Mouse (Mus musculus) brain, embryonic 14.5 days (tissue): ENCODE data around the gene Sulf2. TPM values are rescaled to one million over a fixed set of nuclear protein-coding genes. Genes with fewer than 3 reads are reported as not detected.

Experiments used
- DNase-seq: peaks from one replicate; pipeline ENCODE4 v3.0.0-alpha.2; 2011; ENCODE audit warnings: low read depth
- CTCF ChIP-seq: fragments of 200-500 bp; IDR thresholded peaks from 2 replicates; pipeline ENCODE4 v1.5.1; 2012; ENCODE audit warnings: inconsistent platforms, mild to moderate bottlenecking, moderate library complexity, borderline replicate concordance; ENCODE audit not compliant: insufficient read depth, insufficient read length; ENCODE audit errors: extremely low read depth
- POLR2A ChIP-seq: fragments of 200-500 bp; IDR thresholded peaks from 2 replicates; pipeline ENCODE4 v1.6.1; 2012; ENCODE audit warnings: mild to moderate bottlenecking, inconsistent platforms, borderline replicate concordance; ENCODE audit not compliant: poor library complexity, insufficient read depth, insufficient read length, severe bottlenecking; ENCODE audit errors: extremely low read depth
- polyA plus RNA-seq: library from polyadenylated mRNA; depleted of rRNA; stranded (reverse); fragments of >200 nt; gene quantifications from 2 replicates; pipeline ENCODE4 v1.2.3, GENCODE M21; 2012

The Sulf2 gene
- polyA plus RNA-seq, 1 experiment: 170 TPM

- TF ChIP-seq CTCF: no peak
- no peak for TF ChIP-seq POLR2A
- peak; percentile 40 for DNase-seq
Measured at GRCm38 (mm10) chr2:166153891-166154711, 1.4 kb downstream of the Sulf2 start.

- TF ChIP-seq CTCF: no peak
- TF ChIP-seq POLR2A: no peak
- no peak for DNase-seq
Measured at GRCm38 (mm10) chr2:166153399-166153793, 2.1 kb downstream of the Sulf2 start.

- no peak for DNase-seq
- TF ChIP-seq POLR2A (no peak), CTCF (no peak)
Measured at GRCm38 (mm10) chr2:166152734-166153398, 2.6 kb downstream of the Sulf2 start.

- TF ChIP-seq POLR2A: no peak
- peak; percentile 53 for TF ChIP-seq CTCF
- peak; percentile 93 for DNase-seq
Measured at GRCm38 (mm10) chr2:166151510-166152473, 3.7 kb downstream of the Sulf2 start.

- TF ChIP-seq POLR2A (no peak), CTCF (no peak)
- no peak for DNase-seq
Measured at GRCm38 (mm10) chr2:166150584-166150983, 4.9 kb downstream of the Sulf2 start.

- DNase-seq: no peak
- TF ChIP-seq CTCF: no peak
- no peak for TF ChIP-seq POLR2A
Measured at GRCm38 (mm10) chr2:166149482-166149881, 6.0 kb downstream of the Sulf2 start.

- no peak for TF ChIP-seq CTCF
- TF ChIP-seq POLR2A: no peak
- DNase-seq: no peak
Measured at GRCm38 (mm10) chr2:166148672-166149332, 6.7 kb downstream of the Sulf2 start.

- no peak for DNase-seq
- TF ChIP-seq CTCF: no peak
- no peak for TF ChIP-seq POLR2A
Measured at GRCm38 (mm10) chr2:166147930-166148651, 7.4 kb downstream of the Sulf2 start.

- no peak for DNase-seq
- TF ChIP-seq POLR2A (no peak), CTCF (no peak)
Measured at GRCm38 (mm10) chr2:166146446-166146845, 9.0 kb downstream of the Sulf2 start.

GRCm38 (mm10) chr2:166145031-166145430 lies 10.4 kb downstream of the Sulf2 start:
- TF ChIP-seq CTCF (no peak), POLR2A (no peak)
- no peak for DNase-seq

GRCm38 (mm10) chr2:166143871-166144270 lies 11.6 kb downstream of the Sulf2 start:
- TF ChIP-seq CTCF (no peak), POLR2A (no peak)
- DNase-seq: no peak

- no peak for TF ChIP-seq CTCF
- TF ChIP-seq POLR2A: no peak
- peak; percentile 67 for DNase-seq
Measured at GRCm38 (mm10) chr2:166142561-166143112, 12.8 kb downstream of the Sulf2 start.

- no peak for TF ChIP-seq CTCF
- DNase-seq: no peak
Measured at GRCm38 (mm10) chr2:166141910-166142309, 13.6 kb downstream of the Sulf2 start.
